Mouse (Mus musculus): ENCODE results near the gene Arl1.

Arl1 gene

GRCm38 (mm10) chr10:88730571-88731495 is at the start of gene Arl1:
Gene Arl1, plus strand, starts transcription at chr10:88730858.
- ChIA-PET CTCF (interaction anchor here in 3 of 4 experiments (0.5 to 1.7 kb wide), 4 partner anchors 104 to 428 kb away, joined by 3 to 5 read pairs (median 4); no protein-coding TSS in a partner anchor), POLR2A (interaction anchor here in 3 of 4 experiments (0.5 to 2.6 kb wide), 21 partner anchors 8 to 804 kb away, joined by 3 to 14 read pairs (median 4); partner anchors contain the start of genes Chpt1 (in 1 of the 3) and Sycp3 (in 1 of the 3))

GRCm38 (mm10) chr10:88682904-88683563 is 47.6 kb upstream of the Arl1 start:
- ChIA-PET CTCF (no interaction called here), POLR2A (interaction anchor here (0.5 to 4.2 kb wide), 15 partner anchors 7 to 468 kb away, joined by 3 to 70 read pairs (median 4); partner anchors contain the start of gene Chpt1 (in 1 of the 4))

- CTCF ChIA-PET: interaction anchor here in 2 of 4 experiments (0.7 to 1.3 kb wide), 4 partner anchors 24 to 171 kb away, joined by 4 read pairs; no protein-coding TSS in a partner anchor
- POLR2A ChIA-PET: interaction anchor here (0.6 to 4.2 kb wide), 18 partner anchors 9 to 329 kb away, joined by 3 to 70 read pairs (median 4); partner anchors contain the start of gene Chpt1 (in 2 of the 4)
Measured at GRCm38 (mm10) chr10:88684925-88685324, 45.7 kb upstream of the Arl1 start, which contains the start of gene Spic. Gene Spic, minus strand, starts transcription at chr10:88685015.

- POLR2A ChIA-PET: interaction anchor here in 3 of 4 experiments (0.6 to 9.2 kb wide), 17 partner anchors 8 to 197 kb away, joined by 3 to 70 read pairs (median 5); partner anchors contain the start of gene Spic (in 2 of the 3)
- CTCF ChIA-PET: interaction anchor here in 1 of 4 experiments (0.5 kb wide), 1 partner anchor 187 kb away, joined by 3 read pairs; no protein-coding TSS in a partner anchor
Measured at GRCm38 (mm10) chr10:88700938-88701337, 29.7 kb upstream of the Arl1 start.

- ChIA-PET CTCF (interaction anchor here in 3 of 4 experiments (0.6 to 1.1 kb wide), 7 partner anchors 8 to 1739 kb away, joined by 3 to 6 read pairs (median 4); partner anchors contain the start of gene Spic (in 1 of the 3)), POLR2A (interaction anchor here in 3 of 4 experiments (0.5 to 9.2 kb wide), 34 partner anchors 8 to 331 kb away, joined by 3 to 70 read pairs (median 5); partner anchors contain the start of genes Spic (in 3 of the 3), Arl1 (in 1 of the 3) and Chpt1 (in 1 of the 3))
Measured at GRCm38 (mm10) chr10:88708671-88709523, 21.8 kb upstream of the Arl1 start.

- POLR2A ChIA-PET: interaction anchor here in 1 of 4 experiments (0.6 to 0.8 kb wide), 3 partner anchors 9 to 164 kb away, joined by 3 to 6 read pairs (median 4); no protein-coding TSS in a partner anchor
Measured at GRCm38 (mm10) chr10:88712359-88712758, 18.3 kb upstream of the Arl1 start.

GRCm38 (mm10) chr10:88714744-88715143 is 15.9 kb upstream of the Arl1 start:
- ChIA-PET CTCF (interaction anchor here in 2 of 4 experiments (0.7 to 1.0 kb wide), 2 partner anchors 10 to 56 kb away, joined by 3 read pairs; no protein-coding TSS in a partner anchor), POLR2A (interaction anchor here in 1 of 4 experiments (0.8 to 0.9 kb wide), 2 partner anchors 14 to 211 kb away, joined by 3 to 4 read pairs; partner anchors contain the start of gene Chpt1)

More at GRCm38 (mm10) chr10:88712359-88712758, 18.3 kb upstream of the Arl1 start:
- CTCF ChIA-PET: interaction anchor here in 1 of 4 experiments (0.5 kb wide), 1 partner anchor 480 kb away, joined by 3 read pairs; no protein-coding TSS in a partner anchor

- ChIA-PET CTCF (no interaction called here), POLR2A (interaction anchor here in 3 of 4 experiments (0.6 to 2.7 kb wide), 3 partner anchors 10 to 14 kb away, joined by 4 to 21 read pairs (median 9); no protein-coding TSS in a partner anchor)
Measured at GRCm38 (mm10) chr10:88715621-88716020, 15.0 kb upstream of the Arl1 start.

- POLR2A ChIA-PET: interaction anchor here (0.5 to 2.7 kb wide), 14 partner anchors 8 to 199 kb away, joined by 3 to 21 read pairs (median 4); partner anchors contain the start of gene Spic (in 1 of the 4)
- CTCF ChIA-PET: interaction anchor here in 2 of 4 experiments (0.6 to 1.1 kb wide), 2 partner anchors 8 to 170 kb away, joined by 3 to 4 read pairs; no protein-coding TSS in a partner anchor
Measured at GRCm38 (mm10) chr10:88716986-88717755, 13.5 kb upstream of the Arl1 start.

GRCm38 (mm10) chr10:88717756-88718025 is 13.0 kb upstream of the Arl1 start:
- ChIA-PET POLR2A (interaction anchor here in 3 of 4 experiments (0.5 to 2.7 kb wide), 12 partner anchors 9 to 199 kb away, joined by 3 to 21 read pairs (median 4); partner anchors contain the start of gene Spic (in 1 of the 3)), CTCF (interaction anchor here in 2 of 4 experiments (0.6 to 1.1 kb wide), 2 partner anchors 9 to 170 kb away, joined by 3 to 4 read pairs; no protein-coding TSS in a partner anchor)

- ChIA-PET POLR2A (no interaction called here), CTCF (no interaction called here)
Measured at GRCm38 (mm10) chr10:88719618-88720017, 11.0 kb upstream of the Arl1 start.

- ChIA-PET POLR2A (interaction anchor here in 1 of 4 experiments (1.5 to 1.6 kb wide), 2 partner anchors 23 to 53 kb away, joined by 3 to 5 read pairs; no protein-coding TSS in a partner anchor), CTCF (interaction anchor here (0.5 to 1.7 kb wide), 13 partner anchors 11 to 348 kb away, joined by 3 to 7 read pairs (median 3); partner anchors contain the start of genes Chpt1 (in 1 of the 4) and Spic (in 1 of the 4))
Measured at GRCm38 (mm10) chr10:88725343-88725742, 5.3 kb upstream of the Arl1 start.

- ChIA-PET CTCF (interaction anchor here in 3 of 4 experiments (0.6 to 1.4 kb wide), 8 partner anchors 11 to 351 kb away, joined by 3 to 5 read pairs (median 3); no protein-coding TSS in a partner anchor), POLR2A (interaction anchor here in 2 of 4 experiments (0.5 to 1.0 kb wide), 2 partner anchors 11 to 18 kb away, joined by 3 to 4 read pairs; no protein-coding TSS in a partner anchor)
Measured at GRCm38 (mm10) chr10:88727128-88727527, 3.5 kb upstream of the Arl1 start.

GRCm38 (mm10) chr10:88728166-88728565 is 2.5 kb upstream of the Arl1 start:
- ChIA-PET POLR2A (interaction anchor here in 2 of 4 experiments (0.5 to 1.1 kb wide), 3 partner anchors 19 to 54 kb away, joined by 3 read pairs; no protein-coding TSS in a partner anchor), CTCF (interaction anchor here in 3 of 4 experiments (0.5 to 1.4 kb wide), 4 partner anchors 10 to 214 kb away, joined by 3 to 5 read pairs (median 4); no protein-coding TSS in a partner anchor)

GRCm38 (mm10) chr10:88731496-88732308 is 1.0 kb downstream of the Arl1 start:
- ChIA-PET POLR2A (interaction anchor here in 3 of 4 experiments (0.6 to 2.6 kb wide), 16 partner anchors 8 to 805 kb away, joined by 3 to 14 read pairs (median 4); partner anchors contain the start of genes Chpt1 (in 1 of the 3) and Sycp3 (in 1 of the 3)), CTCF (interaction anchor here (0.8 to 1.7 kb wide), 4 partner anchors 55 to 356 kb away, joined by 3 to 6 read pairs (median 4); no protein-coding TSS in a partner anchor)

All from embryonic stem cell, embryonic (primary cell).